Mouse (Mus musculus): ENCODE results near the gene Vmn1r239-ps. TPM values are rescaled to one million over a fixed set of nuclear protein-coding genes. Genes with fewer than 3 reads are reported as not detected.
"Not testable (repeated sequence)": the region's sequence is repeated elsewhere in the genome, so short reads cannot be mapped to it uniquely, and the experiment has no call there.

The Vmn1r239-ps gene
- not detected in 2 replicates for polyA plus RNA-seq (2014; fragmentation: Nextera tagmentation; extraction: Ambion mirVana)

DNA sequence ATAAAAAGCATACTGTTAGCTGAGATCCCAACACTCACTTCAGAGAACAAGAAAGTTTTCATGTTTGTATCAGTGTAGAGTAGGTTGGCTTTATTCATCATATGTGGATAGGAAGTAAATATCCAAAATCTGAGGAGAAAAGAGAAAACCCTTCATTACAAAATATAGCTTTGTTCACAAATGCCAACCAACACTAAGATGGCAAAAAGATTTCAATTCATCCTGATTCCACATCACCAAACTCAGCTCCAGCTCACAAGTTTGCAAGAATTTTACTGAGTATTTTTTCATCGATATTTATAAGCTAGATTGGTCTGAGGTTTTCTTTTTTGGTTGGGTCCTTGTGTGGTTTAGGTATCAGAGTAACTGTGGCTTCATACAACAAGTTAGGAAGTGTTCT lies at the start of gene Vmn1r239-ps:
Gene Vmn1r239-ps, minus strand, starts transcription at position 101 of the 400 bp plus-strand sequence.
- H3K27ac ChIP-seq (ENCODE audit: low read depth, low read length); H3K4me1 ChIP-seq (ENCODE audit: control insufficient read depth, insufficient read depth, low read length); H3K4me2 ChIP-seq; H3K9ac ChIP-seq (ENCODE audit: low read depth, low read length); H3K36me3 ChIP-seq (ENCODE audit: control insufficient read depth, insufficient read depth, low read length); H3K9me3 ChIP-seq (replicated peaks; ENCODE audit: control insufficient read depth, low read length); ATAC-seq (replicated peaks; ENCODE audit: insufficient number of reproducible peaks, low FRiP score, low TSS enrichment); H3K4me3 ChIP-seq (ENCODE audit: low read depth, low read length); H3K27me3 ChIP-seq (ENCODE audit: control insufficient read depth, insufficient read depth, low read length): not testable (repeated sequence)
- 68% methylated on average over 1 of the region's 1 CpGs for WGBS (ENCODE audit: insufficient replicate concordance)

DNA sequence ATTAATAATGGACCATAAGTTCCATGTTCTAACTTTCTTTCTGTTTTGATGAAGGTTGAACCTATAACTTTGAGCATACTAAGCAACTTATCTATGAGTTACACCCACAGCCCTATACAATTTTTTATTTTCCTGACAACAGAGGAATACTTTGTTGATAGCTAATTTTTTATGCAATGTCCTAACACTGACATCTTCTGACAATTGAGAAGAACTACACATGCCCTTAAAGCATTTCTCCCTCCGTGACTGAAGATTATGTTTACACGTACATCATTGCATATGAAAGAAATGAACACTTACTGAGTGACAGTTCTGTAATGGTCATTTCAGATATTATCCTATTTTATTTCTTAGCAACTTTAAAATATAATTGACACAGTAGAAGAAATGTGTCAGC lies 36.0 kb upstream of the Vmn1r239-ps start:
- Histone ChIP-seq H3K36me3 (ENCODE audit: control insufficient read depth, insufficient read depth, low read length) (no peaks in the 10 kb centered on the region), H3K9ac (ENCODE audit: low read depth, low read length) (no peak overlapping the region), H3K4me1 (ENCODE audit: control insufficient read depth, insufficient read depth, low read length) (no peaks in the 10 kb centered on the region), H3K27ac (ENCODE audit: low read depth, low read length) (no peak overlapping the region), H3K4me2 (no peak overlapping the region), H3K9me3 (replicated peaks; ENCODE audit: control insufficient read depth, low read length) (no peaks in the 10 kb centered on the region), H3K27me3 (ENCODE audit: control insufficient read depth, insufficient read depth, low read length) (no peaks in the 10 kb centered on the region), H3K4me3 (ENCODE audit: low read depth, low read length) (no peak overlapping the region)
- ATAC-seq (replicated peaks; ENCODE audit: insufficient number of reproducible peaks, low FRiP score, low TSS enrichment), result no peak
- WGBS (ENCODE audit: insufficient replicate concordance), result 73% methylated on average over 2 of the region's 2 CpGs

DNA sequence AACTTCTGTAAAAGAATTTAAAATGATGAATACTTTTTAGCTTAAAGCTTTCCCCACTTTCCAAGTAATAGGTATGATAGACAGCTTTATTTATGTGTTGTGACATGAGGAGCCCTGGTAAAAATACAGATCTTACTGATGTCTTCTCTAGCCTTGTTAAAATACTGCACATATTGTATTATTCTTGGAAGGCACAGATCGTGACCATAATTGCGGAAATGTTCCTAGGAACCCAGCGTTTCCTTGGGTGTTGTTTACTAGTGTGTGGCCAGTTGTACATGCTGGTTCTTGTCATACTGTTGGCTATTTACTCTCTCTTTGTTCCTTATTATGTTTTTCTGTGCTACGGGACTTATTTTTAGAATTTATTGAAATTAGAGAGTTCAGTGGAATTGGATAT lies 10.1 kb downstream of the Vmn1r239-ps start:
- no peak overlapping the region for H3K27ac ChIP-seq (ENCODE audit: low read depth, low read length)
- no peak for ATAC-seq (replicated peaks; ENCODE audit: insufficient number of reproducible peaks, low FRiP score, low TSS enrichment)
- H3K9me3 ChIP-seq (replicated peaks; ENCODE audit: control insufficient read depth, low read length), result no peaks in the 10 kb centered on the region
- H3K27me3 ChIP-seq (ENCODE audit: control insufficient read depth, insufficient read depth, low read length), result no peaks in the 10 kb centered on the region
- H3K4me2 ChIP-seq, result no peak overlapping the region
- H3K4me3 ChIP-seq (ENCODE audit: low read depth, low read length), result no peak overlapping the region
- WGBS (ENCODE audit: insufficient replicate concordance), result 87% methylated on average over 4 of the region's 4 CpGs
- H3K9ac ChIP-seq (ENCODE audit: low read depth, low read length), result no peak overlapping the region
- H3K36me3 ChIP-seq (ENCODE audit: control insufficient read depth, insufficient read depth, low read length), result no peaks in the 10 kb centered on the region
- no peaks in the 10 kb centered on the region for H3K4me1 ChIP-seq (ENCODE audit: control insufficient read depth, insufficient read depth, low read length)

DNA sequence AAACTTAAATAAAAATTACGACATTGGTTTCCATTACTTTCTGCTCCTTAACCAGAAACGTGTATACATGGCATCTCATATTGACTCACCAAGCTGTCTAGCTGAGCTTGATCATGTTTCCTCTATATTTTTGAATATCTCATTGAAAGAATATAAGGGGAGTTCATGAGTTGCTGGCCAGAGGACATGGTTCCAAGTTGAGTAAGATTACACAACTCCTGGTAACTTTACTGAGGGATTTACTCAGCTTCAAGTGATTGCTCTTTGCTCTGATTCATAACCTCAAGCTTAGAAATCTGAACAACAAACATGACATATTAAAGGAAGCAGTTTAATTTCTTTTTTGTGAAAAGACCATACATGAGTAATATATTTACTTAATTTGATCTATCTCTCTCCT lies 18.1 kb downstream of the Vmn1r239-ps start:
- H3K27me3 ChIP-seq (ENCODE audit: control insufficient read depth, insufficient read depth, low read length), result no peaks in the 10 kb centered on the region
- no peaks in the 10 kb centered on the region for H3K9me3 ChIP-seq (replicated peaks; ENCODE audit: control insufficient read depth, low read length)
- ATAC-seq (replicated peaks; ENCODE audit: insufficient number of reproducible peaks, low FRiP score, low TSS enrichment), result no peak
- no peaks in the 10 kb centered on the region for H3K36me3 ChIP-seq (ENCODE audit: control insufficient read depth, insufficient read depth, low read length)
- H3K4me1 ChIP-seq (ENCODE audit: control insufficient read depth, insufficient read depth, low read length), result no peaks in the 10 kb centered on the region
- H3K4me3 ChIP-seq (ENCODE audit: low read depth, low read length), result no peak overlapping the region
- 82% methylated on average over 2 of the region's 2 CpGs for WGBS (ENCODE audit: insufficient replicate concordance)
- H3K9ac ChIP-seq (ENCODE audit: low read depth, low read length), result no peak overlapping the region
- no peak overlapping the region for H3K27ac ChIP-seq (ENCODE audit: low read depth, low read length)
- H3K4me2 ChIP-seq, result no peak overlapping the region

DNA sequence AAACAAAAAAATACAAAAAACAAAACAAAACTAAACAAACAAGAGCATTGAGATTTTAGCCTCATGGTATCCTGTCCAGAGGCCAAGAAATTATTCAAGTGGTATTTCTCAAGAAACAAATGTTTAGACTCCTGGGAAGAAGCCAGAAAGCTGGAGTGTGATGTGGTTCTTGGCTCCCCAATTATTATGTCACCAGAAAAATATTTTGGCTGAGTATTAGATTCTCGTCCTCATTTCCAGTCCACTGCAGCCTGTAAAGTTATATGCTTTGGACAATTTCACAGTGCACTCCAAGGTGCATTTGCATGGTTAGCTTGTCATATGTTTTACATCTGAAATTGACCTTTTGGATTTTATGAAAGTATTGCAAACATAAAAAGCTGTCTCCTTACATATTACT lies 23.8 kb downstream of the Vmn1r239-ps start:
- Histone ChIP-seq H3K9ac (ENCODE audit: low read depth, low read length) (no peak overlapping the region), H3K4me1 (ENCODE audit: control insufficient read depth, insufficient read depth, low read length) (no peaks in the 10 kb centered on the region), H3K36me3 (ENCODE audit: control insufficient read depth, insufficient read depth, low read length) (no peaks in the 10 kb centered on the region), H3K4me3 (ENCODE audit: low read depth, low read length) (no peak overlapping the region), H3K4me2 (no peak overlapping the region), H3K27ac (ENCODE audit: low read depth, low read length) (no peak overlapping the region), H3K27me3 (ENCODE audit: control insufficient read depth, insufficient read depth, low read length) (no peaks in the 10 kb centered on the region), H3K9me3 (replicated peaks; ENCODE audit: control insufficient read depth, low read length) (no peaks in the 10 kb centered on the region)
- no peak for ATAC-seq (replicated peaks; ENCODE audit: insufficient number of reproducible peaks, low FRiP score, low TSS enrichment)
- WGBS (ENCODE audit: insufficient replicate concordance), result 35% methylated on average over 1 of the region's 1 CpGs

DNA sequence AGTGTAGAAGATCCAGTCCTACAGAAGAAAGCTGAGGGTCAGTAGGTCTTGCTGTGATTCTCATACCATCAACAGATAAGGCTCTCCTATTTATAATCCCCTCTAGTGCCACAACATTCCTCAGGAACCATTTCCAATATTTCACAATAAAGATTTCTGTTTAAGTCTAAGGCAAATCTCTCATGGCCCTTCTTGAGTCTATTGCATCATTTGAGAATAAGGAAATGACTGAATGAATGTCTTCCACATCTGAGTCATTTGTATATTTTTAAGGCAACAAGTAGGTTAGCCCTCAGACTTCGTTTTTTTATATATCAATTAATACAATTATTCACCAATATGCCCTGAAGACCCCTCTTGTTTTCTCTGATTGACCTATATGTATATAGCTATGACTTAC lies 24.4 kb downstream of the Vmn1r239-ps start, which contains the start of gene Il13ra2:
Gene Il13ra2, minus strand, starts transcription at position 64 of the 400 bp plus-strand sequence.
- no peak within 1 kb of the TSS for H3K27ac ChIP-seq (ENCODE audit: low read depth, low read length)
- no peak within 1 kb of the TSS for H3K4me2 ChIP-seq
- no peaks in the 10 kb centered on the region for H3K27me3 ChIP-seq (ENCODE audit: control insufficient read depth, insufficient read depth, low read length)
- H3K4me3 ChIP-seq (ENCODE audit: low read depth, low read length), result no peak within 1 kb of the TSS
- H3K4me1 ChIP-seq (ENCODE audit: control insufficient read depth, insufficient read depth, low read length), result no peaks in the 10 kb centered on the region
- no peak for ATAC-seq (replicated peaks; ENCODE audit: insufficient number of reproducible peaks, low FRiP score, low TSS enrichment)
- no peaks in the 10 kb centered on the region for H3K9me3 ChIP-seq (replicated peaks; ENCODE audit: control insufficient read depth, low read length)
- no peaks in the 10 kb centered on the region for H3K36me3 ChIP-seq (ENCODE audit: control insufficient read depth, insufficient read depth, low read length)
- 40% methylated on average over 1 of the region's 1 CpGs for WGBS (ENCODE audit: insufficient replicate concordance)
- H3K9ac ChIP-seq (ENCODE audit: low read depth, low read length), result no peak within 1 kb of the TSS

Other genes starting within 250 kb of the Vmn1r239-ps start
- gene Il13ra2, start 24.5 kb downstream of the Vmn1r239-ps start, polyA plus RNA-seq (2014; fragmentation: Nextera tagmentation; extraction: Ambion mirVana), result not detected in 2 replicates
- gene Lrch2, start 100.4 kb upstream of the Vmn1r239-ps start, polyA plus RNA-seq (2014; fragmentation: Nextera tagmentation; extraction: Ambion mirVana), result 4.5 and 5.6 TPM in 2 replicates

Data from heart, embryonic 11.5 days (tissue).